Mouse (Mus musculus): ENCODE measurements around the gene Hemk1. TPM values are rescaled to one million over a fixed set of nuclear protein-coding genes. Genes with fewer than 3 reads are reported as not detected.

The Hemk1 gene
- total and polyA plus RNA-seq, 3 experiments: 11.9 to 20.5 (median 12.1) TPM

GRCm38 (mm10) chr9:107324799-107325561, 13.2 kb downstream of the Hemk1 start:
- no peaks in the 10 kb centered on the region for H3K9me3 ChIP-seq (replicated peaks; ENCODE audit: low read length)
- peaks cover 0 to 31% of the 10 kb centered on the region in 2 experiments; a peak in 2 of 4 replicates for H3K4me1 ChIP-seq (ENCODE audit: control insufficient read depth in 1 of 2, insufficient read depth in 2 of 2)
- no peak overlapping the region for H3K9ac ChIP-seq (ENCODE audit: insufficient read depth, low read depth)
- H3K27ac ChIP-seq (ENCODE audit: insufficient read depth, low read depth): no peak overlapping the region
- no peak overlapping the region for H3K4me3 ChIP-seq (replicated peaks in 1 of 3; ENCODE audit: low read depth in 2 of 3, low read length in 2 of 3, poor library complexity in 1 of 3)
- no peak for TF ChIP-seq MYC (IDR thresholded peaks at IDR 0.05; ENCODE audit: low read depth, low read length)
- TF ChIP-seq POLR2AphosphoS2 (IDR thresholded peaks at IDR 0.05; ENCODE audit: low read depth, low read length): no peak
- no peaks in the 10 kb centered on the region for H3K79me2 ChIP-seq (replicated peaks; ENCODE audit: control insufficient read depth, extremely low read depth, insufficient read depth, poor library complexity, severe bottlenecking)
- H3K4me2 ChIP-seq (ENCODE audit: insufficient read depth, low read depth, poor library complexity, severe bottlenecking): no peak overlapping the region
- DNase-seq (ENCODE audit: extremely low read depth): no peak
- H3K27me3 ChIP-seq (replicated peaks): no peaks in the 10 kb centered on the region
- H3K36me3 ChIP-seq (replicated peaks in 1 of 2; ENCODE audit: control insufficient read depth in 1 of 2, insufficient read depth in 1 of 2, low read length in 1 of 2): peaks cover 18 to 40% of the 10 kb centered on the region in 2 experiments
- in situ Hi-C loops (cut with MboI; ENCODE audit: low pct_ligation_motif_present, low pct_unique_long_range_greater_than_20kb, low sequenced_read_pairs): no loop called here
- dilution Hi-C loops (cut with MboI; ENCODE audit: extremely low pct_ligation_motif_present, extremely low pct_unique_long_range_greater_than_20kb, low sequenced_read_pairs): no loop called here

GRCm38 (mm10) chr9:107323558-107323957, 14.6 kb downstream of the Hemk1 start:
- dilution Hi-C loops (cut with MboI; ENCODE audit: extremely low pct_ligation_motif_present, extremely low pct_unique_long_range_greater_than_20kb, low sequenced_read_pairs) (no loop called here), in situ Hi-C loops (cut with MboI; ENCODE audit: low pct_ligation_motif_present, low pct_unique_long_range_greater_than_20kb, low sequenced_read_pairs) (no loop called here)
- H3K4me1 ChIP-seq (ENCODE audit: control insufficient read depth in 1 of 2, insufficient read depth in 2 of 2): peaks cover 0 to 35% of the 10 kb centered on the region in 2 experiments; a peak in 2 of 4 replicates
- H3K9ac ChIP-seq (ENCODE audit: insufficient read depth, low read depth): no peak overlapping the region
- no peak overlapping the region for H3K4me3 ChIP-seq (replicated peaks in 1 of 3; ENCODE audit: low read depth in 2 of 3, low read length in 2 of 3, poor library complexity in 1 of 3)
- no peaks in the 10 kb centered on the region for H3K79me2 ChIP-seq (replicated peaks; ENCODE audit: control insufficient read depth, extremely low read depth, insufficient read depth, poor library complexity, severe bottlenecking)
- H3K4me2 ChIP-seq (ENCODE audit: insufficient read depth, low read depth, poor library complexity, severe bottlenecking): no peak overlapping the region
- no peaks in the 10 kb centered on the region for H3K27me3 ChIP-seq (replicated peaks)
- DNase-seq (ENCODE audit: extremely low read depth): no peak
- H3K9me3 ChIP-seq (replicated peaks; ENCODE audit: low read length): no peaks in the 10 kb centered on the region
- no peak for TF ChIP-seq MAFK (IDR thresholded peaks at IDR 0.05; ENCODE audit: insufficient replicate concordance, low read length)
- TF ChIP-seq ZNF384 (IDR thresholded peaks at IDR 0.05; ENCODE audit: low read depth, low read length): no peak
- no peak overlapping the region for H3K27ac ChIP-seq (ENCODE audit: insufficient read depth, low read depth)
- peaks cover 14 to 26% of the 10 kb centered on the region in 2 experiments for H3K36me3 ChIP-seq (replicated peaks in 1 of 2; ENCODE audit: control insufficient read depth in 1 of 2, insufficient read depth in 1 of 2, low read length in 1 of 2)

- Histone ChIP-seq H3K9ac (ENCODE audit: insufficient read depth, low read depth) (no peak overlapping the region), H3K4me2 (ENCODE audit: insufficient read depth, low read depth, poor library complexity, severe bottlenecking) (no peak overlapping the region), H3K9me3 (replicated peaks; ENCODE audit: low read length) (no peaks in the 10 kb centered on the region), H3K36me3 (replicated peaks in 1 of 2; ENCODE audit: control insufficient read depth in 1 of 2, insufficient read depth in 1 of 2, low read length in 1 of 2) (peaks cover 5 to 15% of the 10 kb centered on the region in 2 experiments), H3K27ac (ENCODE audit: insufficient read depth, low read depth) (no peak overlapping the region), H3K79me2 (replicated peaks; ENCODE audit: control insufficient read depth, extremely low read depth, insufficient read depth, poor library complexity, severe bottlenecking) (no peaks in the 10 kb centered on the region), H3K4me3 (replicated peaks in 1 of 3; ENCODE audit: low read depth in 2 of 3, low read length in 2 of 3, poor library complexity in 1 of 3) (no peak overlapping the region), H3K4me1 (ENCODE audit: control insufficient read depth in 1 of 2, insufficient read depth in 2 of 2) (peaks cover 4 to 45% of the 10 kb centered on the region in 2 experiments; a peak in 3 of 4 replicates), H3K27me3 (replicated peaks) (no peaks in the 10 kb centered on the region)
- in situ Hi-C loops (cut with MboI; ENCODE audit: low pct_ligation_motif_present, low pct_unique_long_range_greater_than_20kb, low sequenced_read_pairs) (no loop called here), dilution Hi-C loops (cut with MboI; ENCODE audit: extremely low pct_ligation_motif_present, extremely low pct_unique_long_range_greater_than_20kb, low sequenced_read_pairs) (no loop called here)
- DNase-seq (ENCODE audit: extremely low read depth): no peak
- TF ChIP-seq GABPA (IDR thresholded peaks at IDR 0.05; ENCODE audit: insufficient replicate concordance, low read depth, low read length) (no peak), CTCF (conservative IDR thresholded peaks at IDR 0.05 in 1 of 2, IDR thresholded peaks at IDR 0.05 in 1 of 2; ENCODE audit: low read depth in 2 of 2, low read length in 2 of 2) (no peak), RAD21 (IDR thresholded peaks at IDR 0.05; ENCODE audit: low read depth, low read length) (no peak), KAT2A (IDR thresholded peaks at IDR 0.05; ENCODE audit: insufficient replicate concordance, low read length) (no peak)
These were observed 15.6 kb downstream of the Hemk1 start for GRCm38 (mm10) chr9:107322461-107323050.
